Mouse (Mus musculus): ENCODE measurements at regions not wholly inside any gene's neighbourhood (a gene's known extent, or its start where the extent isn't known, plus 50 kb on each side); places are given as distances from the start of the nearest gene placed in this dataset.

- DNase-seq (ENCODE audit: low spot score) = no peak
Measured at GRCm38 (mm10) chr10:125467503-125467902, 78.2 kb upstream of the Slc16a7 start.

- no peak for DNase-seq (ENCODE audit: low spot score)
Measured at GRCm38 (mm10) chr10:125488350-125488749, 99.1 kb upstream of the Slc16a7 start.

- no peak for DNase-seq (ENCODE audit: low spot score)
Measured at GRCm38 (mm10) chr10:125490395-125490794, 101.1 kb upstream of the Slc16a7 start.

- DNase-seq (ENCODE audit: low spot score) = no peak
Measured at GRCm38 (mm10) chr10:125494489-125494888, 105.2 kb upstream of the Slc16a7 start.

- peak; percentile 3 for DNase-seq (ENCODE audit: low spot score)
Measured at GRCm38 (mm10) chr10:125498347-125498746, 109.1 kb upstream of the Slc16a7 start.

- no peak for DNase-seq (ENCODE audit: low spot score)
Measured at GRCm38 (mm10) chr10:125500338-125500737, 111.1 kb upstream of the Slc16a7 start.

GRCm38 (mm10) chr10:125515026-125515425 is 125.8 kb upstream of the Slc16a7 start:
- DNase-seq (ENCODE audit: low spot score) = no peak

GRCm38 (mm10) chr10:125530876-125531275 is 141.6 kb upstream of the Slc16a7 start:
- no peak for DNase-seq (ENCODE audit: low spot score)

- peak; percentile 6 for DNase-seq (ENCODE audit: low spot score)
Measured at GRCm38 (mm10) chr10:125538316-125538715, 149.1 kb upstream of the Slc16a7 start.

GRCm38 (mm10) chr10:125586489-125587147 is 197.4 kb upstream of the Slc16a7 start:
- DNase-seq (ENCODE audit: low spot score) = peak; percentile 4

- DNase-seq (ENCODE audit: low spot score) = no peak
Measured at GRCm38 (mm10) chr10:125593006-125593405, 203.7 kb upstream of the Slc16a7 start.

GRCm38 (mm10) chr10:125607787-125608617 is 218.7 kb upstream of the Slc16a7 start:
- no peak for DNase-seq (ENCODE audit: low spot score)

- no peak for DNase-seq (ENCODE audit: low spot score)
Measured at GRCm38 (mm10) chr10:125610353-125610752, 221.1 kb upstream of the Slc16a7 start.

GRCm38 (mm10) chr10:125612773-125613172 is 223.5 kb upstream of the Slc16a7 start:
- no peak for DNase-seq (ENCODE audit: low spot score)

- DNase-seq (ENCODE audit: low spot score) = no peak
Measured at GRCm38 (mm10) chr10:125621376-125621775, 232.1 kb upstream of the Slc16a7 start.

- DNase-seq (ENCODE audit: low spot score) = no peak
Measured at GRCm38 (mm10) chr10:125623836-125624235, 234.6 kb upstream of the Slc16a7 start.

GRCm38 (mm10) chr10:125667906-125668305 is 278.6 kb upstream of the Slc16a7 start:
- DNase-seq (ENCODE audit: low spot score) = no peak

- DNase-seq (ENCODE audit: low spot score) = no peak
Measured at GRCm38 (mm10) chr10:125673637-125674036, 284.4 kb upstream of the Slc16a7 start.

GRCm38 (mm10) chr10:125679644-125680043 is 286.3 kb upstream of the Lrig3 start:
- DNase-seq (ENCODE audit: low spot score) = no peak

- no peak for DNase-seq (ENCODE audit: low spot score)
Measured at GRCm38 (mm10) chr10:125685130-125685529, 280.8 kb upstream of the Lrig3 start.

- no peak for DNase-seq (ENCODE audit: low spot score)
Measured at GRCm38 (mm10) chr10:125693505-125693904, 272.5 kb upstream of the Lrig3 start.

- no peak for DNase-seq (ENCODE audit: low spot score)
Measured at GRCm38 (mm10) chr10:125696159-125696558, 269.8 kb upstream of the Lrig3 start.

GRCm38 (mm10) chr10:125725077-125725680 is 240.8 kb upstream of the Lrig3 start:
- peak; percentile 17 for DNase-seq (ENCODE audit: low spot score)
